Mouse (Mus musculus) erythroblast, embryonic 14.5 days (primary cell): ENCODE data around the gene Rhbdf1. TPM values are rescaled to one million over a fixed set of nuclear protein-coding genes. Genes with fewer than 3 reads are reported as not detected.

ENCODE experiments used
- H3K27me3 ChIP-seq: 2 replicates; pipeline ENCODE4 v1.6.1; 2012; ENCODE audit warnings: inconsistent platforms; ENCODE audit not compliant: control insufficient read depth
- H3K36me3 ChIP-seq: 2 replicates; pipeline ENCODE4 v1.6.1; 2012; ENCODE audit warnings: mild to moderate bottlenecking, inconsistent platforms; ENCODE audit not compliant: control insufficient read depth
- H3K4me1 ChIP-seq: 2 replicates; pipeline ENCODE4 v1.6.1; 2012; ENCODE audit warnings: inconsistent platforms; ENCODE audit not compliant: control insufficient read depth
- H3K4me3 ChIP-seq: replicated peaks from 2 replicates; pipeline ENCODE3; 2012; ENCODE audit warnings: moderate library complexity, mild to moderate bottlenecking, inconsistent platforms
- H3K9me3 ChIP-seq: 2 replicates; pipeline ENCODE4 v1.6.1; 2012; ENCODE audit warnings: low read length, inconsistent platforms, mixed read lengths; ENCODE audit not compliant: control insufficient read depth
- GATA1 ChIP-seq: IDR thresholded peaks from 2 replicates; pipeline ENCODE4 v1.6.1; 2012; ENCODE audit warnings: low read length, inconsistent platforms, mixed read lengths
- TAL1 ChIP-seq: IDR thresholded peaks from 3 replicates; pipeline ENCODE4 v1.6.1; 2012; ENCODE audit warnings: low read length, inconsistent platforms, mixed read lengths
- polyA plus RNA-seq: library from polyadenylated mRNA; stranded (reverse); fragments of >175 nt; gene quantifications from 2 replicates; pipeline ENCODE4 v1.2.3, GENCODE M21; 2012

Rhbdf1 gene
- polyA plus RNA-seq, 1 experiment = 0.77 TPM

- TF ChIP-seq TAL1 (no peak), GATA1 (no peak)
- no peaks in the 10 kb centered on the region for H3K36me3 ChIP-seq
- H3K9me3 ChIP-seq = no peaks in the 10 kb centered on the region
- peaks cover 32% of the 10 kb centered on the region for H3K4me1 ChIP-seq
- no peak overlapping the region for H3K4me3 ChIP-seq
- peaks cover 13% of the 10 kb centered on the region for H3K27me3 ChIP-seq
Observed at GRCm38 (mm10) chr11:32198256-32198955, 23.7 kb downstream of the Rhbdf1 start.

- no peaks in the 10 kb centered on the region for H3K9me3 ChIP-seq
- TF ChIP-seq GATA1 (no peak), TAL1 (no peak)
- peaks cover 30% of the 10 kb centered on the region for H3K4me1 ChIP-seq
- no peak overlapping the region for H3K4me3 ChIP-seq
- H3K36me3 ChIP-seq = no peaks in the 10 kb centered on the region
- H3K27me3 ChIP-seq = peaks cover 11% of the 10 kb centered on the region
Observed at GRCm38 (mm10) chr11:32197766-32198165, 24.3 kb downstream of the Rhbdf1 start.

GRCm38 (mm10) chr11:32196727-32197126 lies 25.4 kb downstream of the Rhbdf1 start:
- H3K4me3 ChIP-seq = no peak overlapping the region
- peaks cover 9% of the 10 kb centered on the region for H3K27me3 ChIP-seq
- peaks cover 30% of the 10 kb centered on the region for H3K4me1 ChIP-seq
- TF ChIP-seq GATA1 (no peak), TAL1 (no peak)
- H3K36me3 ChIP-seq = no peaks in the 10 kb centered on the region
- no peaks in the 10 kb centered on the region for H3K9me3 ChIP-seq

- H3K9me3 ChIP-seq = no peaks in the 10 kb centered on the region
- TF ChIP-seq TAL1 (no peak), GATA1 (no peak)
- peaks cover 9% of the 10 kb centered on the region for H3K27me3 ChIP-seq
- H3K36me3 ChIP-seq = no peaks in the 10 kb centered on the region
- no peak overlapping the region for H3K4me3 ChIP-seq
- H3K4me1 ChIP-seq = peaks cover 30% of the 10 kb centered on the region
Observed at GRCm38 (mm10) chr11:32195867-32196540, 26.1 kb downstream of the Rhbdf1 start.

- Histone ChIP-seq H3K4me1 (peaks cover 20% of the 10 kb centered on the region), H3K27me3 (peaks cover 9% of the 10 kb centered on the region), H3K9me3 (no peaks in the 10 kb centered on the region), H3K36me3 (no peaks in the 10 kb centered on the region), H3K4me3 (no peak overlapping the region)
- no peak for TF ChIP-seq GATA1
- no peak for TF ChIP-seq TAL1
Observed at GRCm38 (mm10) chr11:32194626-32195025, 27.5 kb downstream of the Rhbdf1 start.

GRCm38 (mm10) chr11:32194086-32194485 lies 28.0 kb downstream of the Rhbdf1 start:
- H3K9me3 ChIP-seq = no peaks in the 10 kb centered on the region
- peaks cover 9% of the 10 kb centered on the region for H3K27me3 ChIP-seq
- H3K4me3 ChIP-seq = no peak overlapping the region
- peaks cover 16% of the 10 kb centered on the region for H3K4me1 ChIP-seq
- TF ChIP-seq GATA1 (no peak), TAL1 (no peak)
- H3K36me3 ChIP-seq = no peaks in the 10 kb centered on the region

GRCm38 (mm10) chr11:32193156-32193555 lies 28.9 kb downstream of the Rhbdf1 start:
- peaks cover 9% of the 10 kb centered on the region for H3K27me3 ChIP-seq
- peaks cover 14% of the 10 kb centered on the region for H3K4me1 ChIP-seq
- no peaks in the 10 kb centered on the region for H3K9me3 ChIP-seq
- H3K4me3 ChIP-seq = no peak overlapping the region
- TF ChIP-seq GATA1 = no peak
- no peak for TF ChIP-seq TAL1
- no peaks in the 10 kb centered on the region for H3K36me3 ChIP-seq

- H3K27me3 ChIP-seq = peaks cover 3% of the 10 kb centered on the region; the same call in 1 of the 2 replicates
- no peaks in the 10 kb centered on the region; the same call in 1 of the 2 replicates for H3K4me1 ChIP-seq
- H3K4me3 ChIP-seq = no peak overlapping the region
- TF ChIP-seq TAL1 = no peak
- TF ChIP-seq GATA1 = no peak
- H3K9me3 ChIP-seq = peaks cover 2% of the 10 kb centered on the region; the same call in 1 of the 2 replicates
- H3K36me3 ChIP-seq = no peaks in the 10 kb centered on the region
Observed at GRCm38 (mm10) chr11:32190603-32191110, 31.4 kb downstream of the Rhbdf1 start.

- Histone ChIP-seq H3K4me1 (no peaks in the 10 kb centered on the region), H3K9me3 (peaks cover 2% of the 10 kb centered on the region; the same call in 1 of the 2 replicates), H3K36me3 (no peaks in the 10 kb centered on the region), H3K4me3 (no peak overlapping the region), H3K27me3 (peaks cover 4% of the 10 kb centered on the region; the same call in 1 of the 2 replicates)
- no peak for TF ChIP-seq GATA1
- no peak for TF ChIP-seq TAL1
Observed at GRCm38 (mm10) chr11:32190119-32190518, 32.0 kb downstream of the Rhbdf1 start.
